Mouse (Mus musculus): ENCODE data around the gene Tram2.

Gene Tram2

DNA sequence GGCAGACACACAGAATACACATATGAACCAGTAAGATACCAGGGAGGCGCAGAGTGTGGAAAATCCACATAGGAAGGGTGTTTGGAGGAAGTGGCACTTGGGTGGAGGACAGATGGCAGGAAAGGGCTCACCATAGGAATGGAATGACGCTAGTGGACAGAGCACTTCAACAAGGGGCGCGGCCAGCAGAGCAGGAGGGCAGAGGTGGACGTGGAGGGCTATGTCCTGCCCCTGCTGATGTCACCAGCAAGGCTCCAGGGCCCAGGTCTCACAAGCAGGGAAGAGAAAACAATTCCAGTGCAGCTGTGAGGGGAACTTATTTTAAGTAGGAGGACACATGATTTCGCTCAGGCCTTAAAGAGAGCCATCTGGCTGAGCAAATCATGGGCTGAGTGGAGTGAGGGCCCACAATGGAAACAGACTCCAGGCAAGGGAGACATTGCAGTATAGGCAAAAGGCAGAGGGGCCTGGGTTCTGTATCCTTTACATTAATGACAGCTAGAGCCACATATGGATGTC, 68.7 kb downstream of the Tram2 start:
- no peak for DNase-seq (ENCODE audit: low spot score)

GRCm38 (mm10) chr1:21008891-21009290, 70.1 kb downstream of the Tram2 start:
- DNase-seq (ENCODE audit: low spot score): peak; percentile 61

DNA sequence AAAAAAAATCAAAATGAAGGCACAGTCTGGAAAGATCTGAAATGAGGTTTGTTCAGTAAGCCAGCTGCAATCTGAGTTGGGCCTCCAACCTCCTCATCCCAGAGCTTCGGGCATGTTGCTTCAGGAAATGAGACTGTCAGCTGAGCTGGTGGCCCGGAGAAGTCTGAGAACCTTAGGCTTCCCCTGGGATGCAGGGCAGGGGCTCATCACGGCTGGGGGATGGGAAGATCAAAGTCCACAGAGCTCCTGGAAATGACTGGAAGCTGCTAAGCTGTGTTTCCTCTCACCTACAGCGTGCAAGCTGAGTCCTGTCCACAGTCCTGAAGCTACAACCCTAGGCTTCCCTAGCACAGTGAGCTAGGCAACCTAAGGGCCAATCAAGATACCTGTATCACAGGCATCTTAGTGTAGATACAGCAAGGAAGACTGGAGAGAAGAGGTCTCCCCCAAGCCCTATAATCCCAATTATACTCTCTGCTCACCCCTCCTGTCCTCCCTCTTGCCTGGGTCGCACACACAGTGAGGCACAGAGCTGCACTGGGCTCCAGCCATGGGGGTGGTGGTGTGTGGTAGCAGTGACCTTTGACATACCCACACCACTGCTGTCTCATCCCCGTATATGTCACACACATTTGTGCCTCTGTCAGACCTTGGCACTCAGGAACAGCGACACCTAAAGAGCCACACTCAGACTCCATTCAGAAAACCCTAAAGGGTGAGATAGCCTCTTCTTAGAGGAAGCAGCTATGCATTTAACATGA, 70.9 kb downstream of the Tram2 start:
- DNase-seq (ENCODE audit: low spot score): no peak

GRCm38 (mm10) chr1:21006775-21007174, 72.3 kb downstream of the Tram2 start:
- no peak for DNase-seq (ENCODE audit: low spot score)

DNA sequence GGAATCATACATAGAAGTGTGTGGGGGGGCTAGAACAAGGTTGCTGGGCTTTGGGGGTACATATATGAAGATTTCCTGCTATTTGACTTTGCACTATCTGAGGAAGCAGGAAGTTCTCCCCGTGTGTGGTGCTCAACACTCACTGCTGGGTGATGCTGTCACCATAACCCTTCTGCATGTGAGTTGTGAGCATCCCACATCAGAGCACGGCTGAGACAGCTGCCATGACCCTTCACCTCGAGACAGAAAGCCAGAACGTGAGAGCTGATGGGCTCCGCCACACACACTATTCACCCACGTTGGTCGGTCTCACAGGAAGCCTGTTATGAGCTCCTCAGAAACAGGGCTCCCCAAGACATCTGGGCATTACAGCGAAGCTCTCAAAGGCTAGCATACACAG, 74.4 kb downstream of the Tram2 start:
- no peak for DNase-seq (ENCODE audit: low spot score)

DNA sequence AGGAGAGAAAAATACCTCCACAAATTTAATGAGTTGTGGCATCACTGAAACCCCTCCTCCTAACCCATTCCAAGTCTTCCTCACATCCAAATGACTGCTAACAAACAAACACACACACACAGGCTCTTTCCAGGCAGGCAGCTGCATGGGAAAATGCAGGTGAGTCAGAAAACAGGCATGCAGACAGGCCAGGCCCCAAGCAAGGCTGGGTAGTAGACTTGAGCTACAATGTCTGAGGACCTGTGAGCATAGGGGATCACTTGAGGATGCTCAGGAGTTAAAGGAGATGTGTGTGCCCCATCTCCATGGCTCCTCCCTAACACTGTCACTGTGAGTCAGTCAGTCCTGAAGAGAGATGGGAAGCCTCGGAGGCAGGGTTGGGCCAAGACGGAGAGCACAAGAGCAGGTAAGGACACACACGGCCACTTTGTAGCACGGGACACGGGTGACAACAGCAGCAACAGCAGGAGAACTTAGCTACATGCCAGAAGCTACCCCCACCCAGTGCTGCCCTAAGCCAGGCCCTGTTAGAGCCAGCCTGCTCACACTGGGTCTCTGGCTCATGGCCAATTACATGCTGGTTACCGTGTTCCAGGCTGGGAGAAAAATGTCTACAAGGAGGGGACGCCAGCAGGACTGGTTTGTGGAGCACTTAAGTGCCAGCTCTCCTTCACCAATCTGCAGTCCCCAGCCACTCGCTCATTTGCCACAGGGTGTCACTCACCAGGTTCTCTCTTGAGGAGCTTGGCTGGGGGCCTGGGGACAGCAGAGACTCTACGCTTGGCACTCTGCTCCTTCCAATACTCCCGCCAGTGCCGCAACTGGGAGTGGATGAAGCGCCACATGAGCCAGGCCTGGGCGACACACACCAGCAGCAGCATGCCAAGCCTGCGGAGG, 76.5 kb downstream of the Tram2 start:
- DNase-seq (ENCODE audit: low spot score): peak; percentile 24

GRCm38 (mm10) chr1:20997881-20998389, 81.1 kb downstream of the Tram2 start:
- no peak for DNase-seq (ENCODE audit: low spot score)

DNA sequence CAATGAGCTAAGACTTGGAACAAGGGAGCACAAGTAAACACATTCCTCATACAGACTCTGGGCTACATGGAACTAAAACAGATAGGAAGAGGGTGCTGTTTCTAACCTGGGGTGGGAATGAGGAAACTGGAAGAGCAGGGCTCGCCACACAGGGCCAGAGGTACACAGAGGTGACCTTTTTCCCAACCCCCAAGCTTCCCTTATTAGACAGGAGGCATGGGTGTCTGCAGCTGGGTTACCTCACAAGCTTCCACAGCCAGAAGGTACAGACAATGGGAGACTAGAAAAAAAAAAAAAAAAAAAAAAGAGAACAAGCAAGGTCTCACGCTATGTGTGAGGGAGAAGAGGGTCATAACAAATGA, 81.7 kb downstream of the Tram2 start:
- DNase-seq (ENCODE audit: low spot score): no peak

- DNase-seq (ENCODE audit: low spot score): no peak
Observed at GRCm38 (mm10) chr1:20996603-20997327, 82.3 kb downstream of the Tram2 start.

DNA sequence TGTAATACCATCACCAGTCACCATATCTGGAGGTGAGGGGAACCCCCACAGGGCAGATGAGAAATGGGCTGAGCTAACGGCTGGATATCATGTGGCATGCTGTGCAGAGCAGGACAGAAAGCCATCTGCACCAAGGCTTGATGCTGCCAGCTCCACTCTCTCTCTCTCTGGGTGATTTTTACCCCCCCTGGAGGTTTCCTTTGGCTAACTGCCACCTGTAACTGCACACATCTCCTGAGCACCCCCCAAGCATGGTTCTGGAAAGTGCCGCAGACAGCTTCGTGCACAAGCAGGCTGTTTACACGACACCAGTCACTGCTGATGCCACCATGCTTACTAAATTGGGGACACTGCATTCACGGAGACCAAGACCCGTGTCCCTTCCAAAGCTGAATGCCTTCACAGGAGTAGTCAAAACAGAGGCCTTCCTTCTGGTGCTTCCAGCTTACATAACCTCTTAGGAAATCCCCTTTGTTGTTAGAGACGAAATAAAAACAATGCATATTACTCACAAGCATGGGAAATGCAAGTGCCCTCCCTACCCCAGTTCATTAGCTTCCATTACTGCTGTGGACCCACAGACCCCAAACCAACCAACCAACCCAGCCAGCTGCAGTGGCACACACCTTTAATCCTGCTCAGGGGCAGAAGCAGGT, 83.6 kb downstream of the Tram2 start:
- no peak for DNase-seq (ENCODE audit: low spot score)

DNA sequence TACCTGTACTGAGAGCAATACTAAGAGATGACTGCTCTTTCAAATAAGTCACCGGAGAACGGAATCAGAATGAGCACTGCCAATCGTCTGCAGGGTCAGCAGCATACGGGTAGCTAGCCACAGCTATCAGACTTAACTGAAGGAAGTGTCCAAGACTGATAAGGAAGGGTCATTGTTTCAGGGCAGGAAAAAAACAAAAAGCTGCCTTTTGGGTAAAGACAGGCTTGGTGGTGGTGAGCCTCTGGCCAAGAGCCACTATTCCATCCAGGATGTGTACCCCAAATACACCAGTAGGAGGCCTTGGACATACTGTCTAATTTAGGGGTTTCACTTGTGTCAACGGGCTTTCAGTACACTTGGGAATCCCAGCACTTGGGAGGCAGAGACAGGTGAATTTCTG, 84.7 kb downstream of the Tram2 start:
- DNase-seq (ENCODE audit: low spot score): no peak

- no peak for DNase-seq (ENCODE audit: low spot score)
Observed at GRCm38 (mm10) chr1:20993690-20994089, 85.3 kb downstream of the Tram2 start.

GRCm38 (mm10) chr1:20989461-20990083, 89.5 kb downstream of the Tram2 start:
- DNase-seq (ENCODE audit: low spot score): no peak

GRCm38 (mm10) chr1:20986378-20987056, 92.5 kb downstream of the Tram2 start:
- no peak for DNase-seq (ENCODE audit: low spot score)

- no peak for DNase-seq (ENCODE audit: low spot score)
Observed at GRCm38 (mm10) chr1:20984582-20984981, 94.4 kb downstream of the Tram2 start.

DNA sequence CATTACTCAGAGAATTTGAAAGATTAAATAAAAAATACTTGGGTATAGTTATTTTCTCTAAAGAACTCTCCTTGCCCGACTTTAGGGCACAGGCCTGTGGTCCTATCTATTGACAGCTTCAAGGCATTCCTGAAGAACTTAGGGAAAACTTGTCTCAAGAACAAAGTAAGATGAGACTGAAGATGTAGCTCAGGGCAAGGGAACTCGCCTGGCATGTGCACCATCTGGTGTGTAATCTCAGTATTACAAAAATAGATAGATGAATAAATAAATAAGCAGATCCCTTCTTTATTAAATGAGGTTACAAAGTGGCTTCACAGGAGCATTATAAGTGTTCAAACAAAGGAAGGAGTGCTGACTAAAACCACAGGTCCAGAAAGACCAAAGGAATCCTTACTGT, 94.9 kb downstream of the Tram2 start:
- DNase-seq (ENCODE audit: low spot score): no peak

- DNase-seq (ENCODE audit: low spot score): no peak
Observed at GRCm38 (mm10) chr1:20981764-20982163, 97.3 kb downstream of the Tram2 start.

DNA sequence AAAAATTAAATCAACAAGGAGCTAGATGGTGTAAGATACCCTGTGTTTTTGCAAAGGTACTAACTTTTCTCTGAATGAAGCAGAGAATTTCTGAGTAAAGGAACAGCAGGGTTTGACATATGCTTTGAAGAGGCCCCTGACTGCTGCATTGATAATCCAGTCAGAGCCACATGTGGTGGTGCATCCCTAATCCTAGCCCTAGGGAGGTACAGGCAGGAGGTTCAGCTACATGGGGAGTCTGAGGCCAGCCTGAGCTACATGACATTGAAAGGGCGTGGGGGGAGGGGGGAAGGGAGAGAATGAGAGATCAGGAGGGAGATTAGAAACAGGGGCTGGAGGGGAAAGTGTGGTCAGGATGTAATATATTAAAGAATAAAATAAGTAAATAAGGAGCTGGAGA, 98.5 kb downstream of the Tram2 start:
- DNase-seq (ENCODE audit: low spot score): no peak

DNA sequence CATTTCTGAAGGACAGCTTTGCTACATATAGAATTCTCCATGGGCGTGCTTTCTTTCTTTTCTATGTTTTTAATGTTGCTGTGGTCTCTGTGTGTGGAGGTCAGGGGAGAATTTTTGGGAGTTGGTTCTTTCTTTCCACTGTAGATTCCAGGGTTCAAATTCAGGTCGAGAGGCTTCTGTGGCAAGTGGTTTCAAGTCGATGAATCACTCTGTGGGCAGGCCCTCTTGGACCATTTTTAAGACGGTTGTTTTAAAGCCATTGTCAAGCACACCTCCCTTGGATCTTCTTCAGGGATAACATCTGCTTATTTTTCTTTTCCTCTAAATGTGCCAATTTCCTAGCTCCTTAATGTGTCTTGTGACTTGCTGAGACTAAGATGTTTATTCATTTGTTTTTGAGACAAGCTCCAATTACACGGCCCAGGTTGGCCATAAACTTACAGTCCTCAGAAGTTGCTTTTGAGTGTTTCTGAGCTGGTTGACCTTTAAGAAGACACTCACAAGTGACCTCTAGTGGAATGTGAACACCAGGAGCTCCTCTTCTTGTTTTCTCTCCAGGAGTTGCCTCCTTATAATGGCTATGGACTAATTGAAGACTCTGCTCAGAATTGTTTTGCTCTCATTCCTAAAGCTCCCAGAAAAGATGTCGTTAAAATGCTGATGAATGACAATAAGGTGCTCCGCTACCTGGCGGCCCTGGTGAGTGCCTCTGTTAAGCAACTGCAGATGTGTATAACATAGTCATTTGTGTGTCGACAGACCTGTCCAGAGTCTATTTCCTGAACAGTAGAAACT, 104.5 kb downstream of the Tram2 start:
- no peak for DNase-seq (ENCODE audit: low spot score)

DNA sequence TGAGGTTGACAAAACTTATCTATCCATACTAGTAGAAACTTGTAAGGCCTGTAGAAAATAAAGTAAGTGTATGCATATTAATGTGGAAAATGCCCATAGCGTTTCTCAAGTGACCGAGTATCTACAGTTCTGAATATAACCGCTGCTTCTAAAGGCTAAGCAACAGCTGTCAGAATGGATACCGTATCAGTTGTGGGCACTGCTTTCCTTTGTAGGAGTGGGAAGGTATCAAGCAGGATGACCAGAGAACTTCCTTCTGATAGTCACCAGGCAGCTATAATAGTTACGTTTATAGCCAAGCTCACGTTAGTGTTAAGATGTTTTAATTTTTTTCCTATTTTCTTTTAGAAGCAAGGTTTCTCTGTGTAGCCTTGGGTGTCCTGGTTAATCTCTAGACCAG, 105.6 kb downstream of the Tram2 start:
- DNase-seq (ENCODE audit: low spot score): no peak

All from urinary bladder, postnatal 14 days (tissue).